Mouse (Mus musculus): ENCODE measurements around the gene Syt16. TPM values are rescaled to one million over a fixed set of nuclear protein-coding genes. Genes with fewer than 3 reads are reported as not detected.

Gene Syt16
- polyA plus RNA-seq, 1 experiment: not detected

DNA sequence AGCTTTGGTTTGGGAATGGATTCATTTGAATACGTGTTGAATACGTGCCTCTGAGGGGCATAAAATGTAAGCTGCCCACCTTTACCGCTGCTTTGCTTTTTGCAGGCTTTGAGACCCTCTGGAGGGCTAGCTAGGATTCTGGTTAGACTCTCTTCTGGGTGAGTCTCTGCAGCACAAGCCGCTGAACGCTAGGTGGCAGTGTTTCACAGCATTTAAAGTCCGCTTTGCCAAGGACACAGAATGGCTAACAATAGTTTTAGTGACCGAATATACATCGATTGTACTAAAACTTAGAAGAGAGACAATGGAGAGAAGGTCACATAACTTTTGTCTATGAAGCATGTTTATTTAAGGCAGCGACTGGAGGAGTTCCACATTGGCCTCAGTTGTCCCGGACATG, 322.9 kb downstream of the Syt16 start:
- Histone ChIP-seq H3K4me1 (ENCODE audit: control insufficient read depth) (no peaks in the 10 kb centered on the region), H3K36me3 (ENCODE audit: control insufficient read depth) (no peaks in the 10 kb centered on the region), H3K4me3 (replicated peaks) (no peak overlapping the region), H3K9me3 (ENCODE audit: control insufficient read depth, low read length) (no peaks in the 10 kb centered on the region), H3K27me3 (ENCODE audit: control insufficient read depth) (no peaks in the 10 kb centered on the region)
- no peak for TF ChIP-seq GATA1 (IDR thresholded peaks at IDR 0.05; ENCODE audit: low read length)
- no peak for TF ChIP-seq TAL1 (IDR thresholded peaks at IDR 0.05; ENCODE audit: low read length)

- TF ChIP-seq GATA1 (IDR thresholded peaks at IDR 0.05; ENCODE audit: low read length): no peak
- no peak for TF ChIP-seq TAL1 (IDR thresholded peaks at IDR 0.05; ENCODE audit: low read length)
- H3K4me1 ChIP-seq (ENCODE audit: control insufficient read depth): no peaks in the 10 kb centered on the region
- no peaks in the 10 kb centered on the region for H3K9me3 ChIP-seq (ENCODE audit: control insufficient read depth, low read length)
- H3K27me3 ChIP-seq (ENCODE audit: control insufficient read depth): no peaks in the 10 kb centered on the region
- no peak overlapping the region for H3K4me3 ChIP-seq (replicated peaks)
- no peaks in the 10 kb centered on the region for H3K36me3 ChIP-seq (ENCODE audit: control insufficient read depth)
Measured at GRCm38 (mm10) chr12:74321981-74322380, 324.5 kb downstream of the Syt16 start.

Other genes starting within 250 kb of the Syt16 start
- 0.09 and 0.10 TPM in 2 replicates for gene Hif1a, start 96.3 kb upstream of the Syt16 start, polyA plus RNA-seq (2012)
- not detected in 2 replicates for gene Gm49321, start 60.0 kb upstream of the Syt16 start, polyA plus RNA-seq (2012)
- 0.18 TPM in 1 of 2 replicates, not detected in the other for gene Snapc1, start 33.2 kb upstream of the Syt16 start, polyA plus RNA-seq (2012)

Measured in erythroblast, embryonic 14.5 days (primary cell).